Mouse (Mus musculus) right cerebral cortex, adult 2 months (tissue): ENCODE measurements at regions not wholly inside any gene's neighbourhood (a gene's known extent, or its start where the extent isn't known, plus 50 kb on each side); places are given as distances from the start of the nearest gene placed in this dataset.

Experiments used
- DNase-seq, 2 experiments: peaks; one replicate each; pipeline ENCODE4 v3.0.0; 2021 to 2022; ENCODE audit warnings: low spot score in 2 of 2

DNA sequence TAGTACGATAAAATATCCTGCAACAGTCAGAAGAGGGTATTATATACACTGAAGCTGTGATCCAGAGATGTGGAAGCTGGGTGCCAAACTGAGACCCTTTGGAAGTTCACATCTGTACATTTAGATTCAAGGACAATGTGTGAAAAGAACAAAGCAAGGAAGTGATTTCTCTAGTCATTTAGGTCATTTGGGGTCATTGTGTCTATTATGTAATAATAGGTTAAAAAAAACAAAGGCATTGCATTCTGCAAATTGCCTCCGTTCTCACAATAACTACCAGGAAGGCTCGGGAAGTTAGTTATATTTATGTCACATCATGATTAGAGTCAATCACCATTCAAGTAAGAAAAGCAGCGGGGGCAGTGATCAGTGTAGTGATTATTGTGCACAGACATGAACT, 563.3 kb downstream of the Trim52 start:
- no peak for DNase-seq

DNA sequence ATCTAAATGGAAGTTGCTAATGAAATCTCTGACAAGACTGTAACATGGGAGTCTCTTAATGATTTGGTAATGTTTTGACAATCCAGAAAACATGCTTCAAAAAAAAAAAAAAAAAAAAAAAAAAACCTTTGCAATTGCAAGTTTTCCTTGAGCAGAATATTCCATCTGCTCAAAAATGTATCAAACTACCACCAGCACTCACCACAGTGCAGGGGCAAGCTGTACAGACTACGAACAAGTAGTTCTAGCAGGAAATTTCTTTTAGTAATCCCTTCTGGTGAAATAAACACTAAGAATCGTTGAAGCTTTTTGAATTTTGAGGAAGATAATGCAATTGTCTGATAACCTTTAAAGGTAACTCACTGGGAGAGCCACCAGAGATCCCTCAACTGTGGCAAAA, 572.0 kb downstream of the Trim52 start:
- no peak for DNase-seq

GRCm38 (mm10) chr14:106681193-106681592, 575.2 kb downstream of the Trim52 start:
- DNase-seq: no peak

GRCm38 (mm10) chr14:106687361-106687760, 581.4 kb downstream of the Trim52 start:
- DNase-seq: no peak

- DNase-seq: no peak
Measured at GRCm38 (mm10) chr14:106714020-106714419, 608.0 kb downstream of the Trim52 start.

DNA sequence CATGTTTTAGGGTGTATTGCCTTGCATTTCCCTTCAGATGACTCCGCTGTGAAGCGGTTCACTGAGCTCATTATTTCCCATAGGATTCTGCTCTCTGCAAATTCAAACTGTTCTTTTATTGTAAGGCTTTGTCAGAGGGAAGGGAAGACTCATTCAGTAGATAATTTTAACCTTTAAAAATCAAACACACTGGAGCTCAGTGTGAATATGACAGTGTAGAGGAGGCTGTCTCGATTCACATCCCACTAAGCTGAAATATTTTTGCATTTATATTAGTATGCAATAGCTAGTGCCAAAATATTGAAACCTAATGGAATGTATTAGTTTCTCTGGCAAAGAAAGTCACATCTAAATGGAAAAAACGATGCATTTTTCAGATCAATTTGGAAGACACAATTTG, 627.8 kb downstream of the Trim52 start:
- peak in 1 of 2 experiments; percentile 3 for DNase-seq

- no peak for DNase-seq
Measured at GRCm38 (mm10) chr14:106740857-106741256, 634.9 kb downstream of the Trim52 start.

- no peak for DNase-seq
Measured at GRCm38 (mm10) chr14:106760150-106760549, 654.2 kb downstream of the Trim52 start.

DNA sequence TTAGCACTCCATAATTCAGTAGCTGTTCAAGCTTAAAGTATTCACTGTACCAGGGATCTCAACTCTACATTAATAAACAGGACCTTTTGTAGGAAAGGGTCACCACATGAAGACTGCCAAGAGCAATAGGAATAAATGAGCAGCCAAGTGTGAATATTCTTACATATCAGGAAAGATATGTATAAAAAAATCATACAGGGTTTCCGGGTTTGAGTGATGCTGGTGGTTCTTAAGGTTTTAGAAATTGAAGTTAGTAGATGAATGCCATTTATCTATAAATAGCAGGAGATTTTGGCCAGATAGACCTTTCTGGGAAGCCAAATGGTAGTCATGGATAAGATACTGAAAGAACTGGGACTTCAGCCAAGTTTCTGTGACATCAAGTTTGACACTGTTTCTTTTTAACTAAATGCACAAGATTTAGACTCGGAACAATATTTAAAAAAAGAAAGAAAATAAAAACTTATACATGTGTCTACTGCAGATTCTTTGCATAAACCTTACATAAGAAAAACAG, 657.1 kb downstream of the Trim52 start:
- no peak for DNase-seq

- DNase-seq: no peak
Measured at GRCm38 (mm10) chr14:106765884-106766467, 660.0 kb downstream of the Trim52 start.
